ENCODE assay signal across 23 mouse cellular contexts in the genomic region with DNA sequence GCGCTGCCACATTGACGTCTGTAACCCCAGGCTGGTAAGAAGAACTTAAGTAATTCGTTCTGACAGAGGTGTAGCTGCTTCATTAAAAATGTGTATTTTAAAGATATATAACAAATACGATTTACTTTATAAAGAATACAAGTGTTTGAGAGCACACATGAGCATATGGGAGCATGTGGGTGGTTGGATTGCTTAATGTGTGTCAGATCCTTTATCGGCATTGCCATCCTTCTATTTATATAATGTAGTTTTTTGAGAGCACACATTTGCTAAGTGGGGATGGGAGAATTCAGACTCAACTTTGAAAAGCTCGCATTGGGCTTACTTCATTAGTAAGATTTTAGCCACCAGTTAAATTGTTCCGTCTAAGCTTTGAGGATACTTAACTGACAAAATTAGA. TPM values are rescaled to one million over a fixed set of nuclear protein-coding genes. Genes with fewer than 3 reads are reported as not detected.
A peak's percentile ranks its signal among the peaks of the same experiment; 100 is the strongest.
DNase-seq lines count a peak whose midpoint lies in the region; ATAC-seq lines count a peak whose summit lies in the region.
"Had no signal": no experiment of that assay in that cellular context is flagged by ENCODE, and none has a peak within 500 bp of the region (broad histone marks: within the 10 kb centered on the region; RNA-seq: fewer than 3 reads in every experiment).

No protein-coding gene starts in this region.

- peak; percentile 91 for ATAC-seq in frontal cortex, adult (ENCODE audit: low TSS enrichment)
- ATAC-seq: activated CD4-positive, CD25-positive, alpha-beta regulatory T cell, adult 4 months; forebrain, embryonic 14.5 days; hindbrain, postnatal 0 days; inflammation-experienced regulatory T-cells, adult 6 months had no signal

- no peak for DNase-seq in frontal cortex, postnatal 10 days (ENCODE audit: low spot score in 2 of 2)
- peak; percentile 11 to 65 for DNase-seq in left cerebral cortex, postnatal 25 days (ENCODE audit: low spot score in 2 of 2)
- no peak for DNase-seq in left cerebral cortex, postnatal 10 days (ENCODE audit: extremely low spot score in 1 of 2, low spot score in 2 of 2)
- DNase-seq in right cerebral cortex, adult 2 months (ENCODE audit: low spot score in 2 of 2): peak; percentile 31
- DNase-seq in right cerebral cortex, postnatal 25 days: no peak
- DNase-seq: adrenal gland, adult 8-10 months; adrenal gland, postnatal 25 days; cerebellum, adult 18-20 months; cerebellum, adult 9-10 months; cerebellum, postnatal 25 days; gastrocnemius, adult 2 months; gastrocnemius, postnatal 14 days; heart, adult 2 months; heart, postnatal 14 days; heart, postnatal 4 days had no signal

- intact Hi-C loops in left cerebral cortex, postnatal 25 days (cut with DNase I): no loop called here
- intact Hi-C loops in left cerebral cortex, postnatal 10 days (cut with DNase I): no loop called here

RNA-seq across cellular contexts. Expression of gene Zfp286, which starts 12.8 kb away (rescaled TPM):
- total RNA-seq in left cerebral cortex, postnatal 25 days (2021): 10 to 100 TPM; 21.1 to 22.5 TPM
- total RNA-seq in left cerebral cortex, postnatal 10 days (2021): 10 to 100 TPM; 23.5 to 24.5 TPM

RNA-seq across cellular contexts. Expression of gene Gm10428, which starts 23.6 kb away (rescaled TPM):
- total RNA-seq in left cerebral cortex, postnatal 25 days (2021): not detected
- not detected for total RNA-seq in left cerebral cortex, postnatal 10 days (2021)
- total RNA-seq: adrenal gland, adult 8-10 months; adrenal gland, postnatal 25 days; common myeloid progenitor, adult 5-6 weeks; ES-E14; gastrocnemius, adult 2 months; gastrocnemius, postnatal 14 days; gastrocnemius, postnatal 4 days; heart, adult 2 months; heart, postnatal 14 days; heart, postnatal 4 days; hindbrain, postnatal 0 days had no signal

RNA-seq across cellular contexts. Expression of gene Trim16, which starts 43.5 kb away (rescaled TPM):
- 1 to 10 TPM; 2.0 to 3.2 TPM for total RNA-seq in left cerebral cortex, postnatal 25 days (2021)
- total RNA-seq in left cerebral cortex, postnatal 10 days (2021): 1 to 10 TPM; 4.8 to 6.0 TPM

RNA-seq across cellular contexts. Expression of gene Zfp287, which starts 44.8 kb away (rescaled TPM):
- total RNA-seq in left cerebral cortex, postnatal 25 days (2021): 10 to 100 TPM; 16.5 to 16.6 TPM
- total RNA-seq in left cerebral cortex, postnatal 10 days (2021): 10 to 100 TPM; 16.8 to 19.1 TPM

Comparison
In these comparisons a context has a peak if more than half of its experiments do, and no peak if none do; other contexts are left out.
1. DNase-seq: peak in left cerebral cortex, postnatal 25 days (2 of 2) and right cerebral cortex, adult 2 months (2 of 2); none in frontal cortex, postnatal 10 days (0 of 2), left cerebral cortex, postnatal 10 days (0 of 2) and right cerebral cortex, postnatal 25 days (single experiment).